Mouse (Mus musculus) CH12.LX (cell line): ENCODE results near the gene Rac3. TPM values are rescaled to one million over a fixed set of nuclear protein-coding genes. Genes with fewer than 3 reads are reported as not detected.
A peak's percentile ranks its signal among the peaks of the same experiment; 100 is the strongest.
"Not testable (repeated sequence)": the region's sequence is repeated elsewhere in the genome, so short reads cannot be mapped to it uniquely, and the experiment has no call there.

Source experiments
- DNase-seq: peaks from one replicate; pipeline ENCODE4 v3.0.0-alpha.2; 2013; ENCODE audit errors: extremely low read depth
- H3K27ac ChIP-seq: 2 replicates; pipeline ENCODE4 v1.5.1; 2012; ENCODE audit warnings: low read depth, mild to moderate bottlenecking, control low read depth, moderate library complexity; ENCODE audit not compliant: insufficient read depth
- H3K27me3 ChIP-seq: replicated peaks from 2 replicates; pipeline ENCODE3; 2012; ENCODE audit warnings: inconsistent platforms
- H3K36me3 ChIP-seq, 2 experiments: replicated peaks in 1 of 2; 2 replicates each; pipeline versions ENCODE3 to v1.6.1; 2012; ENCODE audit warnings: inconsistent platforms in 1 of 2, low read length in 1 of 2, mild to moderate bottlenecking in 1 of 2, mixed read lengths in 1 of 2, moderate library complexity in 1 of 2; ENCODE audit not compliant: control insufficient read depth in 1 of 2, insufficient read depth in 1 of 2
- H3K4me1 ChIP-seq, 2 experiments: 2 replicates each; pipeline ENCODE4 v1.6.1; 2012; ENCODE audit warnings: inconsistent platforms in 1 of 2, moderate library complexity in 1 of 2; ENCODE audit not compliant: insufficient read depth in 2 of 2, control insufficient read depth in 1 of 2
- H3K4me2 ChIP-seq: 2 replicates; pipeline ENCODE4 v1.6.1; 2012; ENCODE audit warnings: low read depth, mild to moderate bottlenecking, control low read depth; ENCODE audit not compliant: poor library complexity, insufficient read depth, severe bottlenecking
- H3K4me3 ChIP-seq, 3 experiments: fragments of 150-350 bp in 1 of 3; sonication (generic) in 1 of 3; replicated peaks in 1 of 3; 2 replicates each; pipeline versions ENCODE3 to v1.5.1; 2011 to 2012; ENCODE audit warnings: low read depth in 2 of 3, low read length in 2 of 3, mild to moderate bottlenecking in 2 of 3, moderate library complexity in 2 of 3, control low read depth in 1 of 3, improper control_type of control experiment in 1 of 3, inconsistent platforms in 1 of 3, mixed read lengths in 1 of 3; ENCODE audit not compliant: poor library complexity in 1 of 3
- H3K79me2 ChIP-seq: replicated peaks from 2 replicates; pipeline ENCODE4 v1.6.1; 2012; ENCODE audit warnings: mild to moderate bottlenecking, moderate library complexity; ENCODE audit not compliant: control insufficient read depth, poor library complexity, insufficient read depth, severe bottlenecking; ENCODE audit errors: extremely low read depth
- H3K9ac ChIP-seq: 2 replicates; pipeline ENCODE4 v1.6.1; 2012; ENCODE audit warnings: low read depth, mild to moderate bottlenecking, control low read depth, moderate library complexity; ENCODE audit not compliant: insufficient read depth
- H3K9me3 ChIP-seq: replicated peaks from 2 replicates; pipeline ENCODE3; 2012; ENCODE audit warnings: low read length, inconsistent platforms, mixed read lengths
- BHLHE40 ChIP-seq: IDR thresholded peaks from 2 replicates; pipeline ENCODE4 v1.6.1; 2011; ENCODE audit warnings: mild to moderate bottlenecking, low read depth, low read length, improper control_type of control experiment
- CHD1 ChIP-seq: IDR thresholded peaks from 2 replicates; pipeline ENCODE4 v1.6.1; 2012; ENCODE audit warnings: low read depth, low read length, improper control_type of control experiment, inconsistent platforms
- CHD2 ChIP-seq: IDR thresholded peaks from 2 replicates; pipeline ENCODE4 v1.6.1; 2011; ENCODE audit warnings: low read length, improper control_type of control experiment
- CTCF ChIP-seq, 2 experiments: IDR thresholded peaks in 1 of 2; conservative IDR thresholded peaks in 1 of 2; 2 replicates each; pipeline ENCODE4 v1.5.1; 2011 to 2012; ENCODE audit warnings: low read depth in 2 of 2, low read length in 2 of 2, improper control_type of control experiment in 1 of 2, inconsistent platforms in 1 of 2, mild to moderate bottlenecking in 1 of 2, moderate library complexity in 1 of 2
- EP300 ChIP-seq: IDR thresholded peaks from 2 replicates; pipeline ENCODE4 v1.6.1; 2011; ENCODE audit warnings: low read length, improper control_type of control experiment
- ETS1 ChIP-seq: conservative IDR thresholded peaks from 2 replicates; pipeline ENCODE4 v1.6.1; 2012; ENCODE audit warnings: low read depth, mild to moderate bottlenecking, inconsistent platforms, low read length, improper control_type of control experiment, moderate library complexity
- IRF4 ChIP-seq: IDR thresholded peaks from 2 replicates; pipeline ENCODE4 v1.6.1; 2014; ENCODE audit warnings: low read depth, mild to moderate bottlenecking, inconsistent platforms, low read length, improper control_type of control experiment
- JUND ChIP-seq: conservative IDR thresholded peaks from 2 replicates; pipeline ENCODE4 v1.6.1; 2011; ENCODE audit warnings: low read depth, low read length, improper control_type of control experiment
- KAT2A ChIP-seq: IDR thresholded peaks from 2 replicates; pipeline ENCODE4 v1.6.1; 2012; ENCODE audit warnings: low read length, improper control_type of control experiment, inconsistent platforms; ENCODE audit not compliant: insufficient replicate concordance
- MAFK ChIP-seq: IDR thresholded peaks from 2 replicates; pipeline ENCODE4 v1.6.1; 2011; ENCODE audit warnings: low read length, improper control_type of control experiment; ENCODE audit not compliant: insufficient replicate concordance
- MAX ChIP-seq: IDR thresholded peaks from 2 replicates; pipeline ENCODE4 v1.6.1; 2011; ENCODE audit warnings: low read length, improper control_type of control experiment
- MAZ ChIP-seq: IDR thresholded peaks from 2 replicates; pipeline ENCODE4 v1.6.1; 2012; ENCODE audit warnings: low read depth, mild to moderate bottlenecking, inconsistent platforms, low read length, improper control_type of control experiment, moderate library complexity
- MEF2A ChIP-seq: IDR thresholded peaks from 2 replicates; pipeline ENCODE4 v1.6.1; 2014; ENCODE audit warnings: low read depth, mild to moderate bottlenecking, inconsistent platforms, low read length, improper control_type of control experiment, borderline replicate concordance
- MXI1 ChIP-seq: IDR thresholded peaks from 2 replicates; pipeline ENCODE4 v1.6.1; 2011; ENCODE audit warnings: mild to moderate bottlenecking, low read depth, low read length, improper control_type of control experiment
- NELFE ChIP-seq: IDR thresholded peaks from 2 replicates; pipeline ENCODE4 v1.6.1; 2011; ENCODE audit warnings: low read depth, low read length, improper control_type of control experiment
- NRF1 ChIP-seq: IDR thresholded peaks from 2 replicates; pipeline ENCODE4 v1.6.1; 2014; ENCODE audit warnings: low read depth, mild to moderate bottlenecking, inconsistent platforms, low read length, improper control_type of control experiment, moderate library complexity
- POLR2AphosphoS2 ChIP-seq: IDR thresholded peaks from 2 replicates; pipeline ENCODE4 v1.6.1; 2011; ENCODE audit warnings: low read depth, low read length, improper control_type of control experiment
- RAD21 ChIP-seq: IDR thresholded peaks from 2 replicates; pipeline ENCODE4 v1.6.1; 2011; ENCODE audit warnings: low read depth, mild to moderate bottlenecking, low read length, improper control_type of control experiment, moderate library complexity
- RCOR1 ChIP-seq: conservative IDR thresholded peaks from 2 replicates; pipeline ENCODE4 v1.6.1; 2012; ENCODE audit warnings: low read depth, mild to moderate bottlenecking, inconsistent platforms, low read length, improper control_type of control experiment
- SIN3A ChIP-seq: IDR thresholded peaks from 2 replicates; pipeline ENCODE4 v1.6.1; 2012; ENCODE audit warnings: low read length, improper control_type of control experiment, inconsistent platforms
- SMC3 ChIP-seq: IDR thresholded peaks from 2 replicates; pipeline ENCODE4 v1.6.1; 2011; ENCODE audit warnings: low read depth, low read length, improper control_type of control experiment
- TBP ChIP-seq: conservative IDR thresholded peaks from 2 replicates; pipeline ENCODE4 v1.6.1; 2011; ENCODE audit warnings: low read depth, low read length, improper control_type of control experiment
- TCF12 ChIP-seq: IDR thresholded peaks from 2 replicates; pipeline ENCODE4 v1.6.1; 2014; ENCODE audit warnings: low read depth, mild to moderate bottlenecking, inconsistent platforms, low read length, improper control_type of control experiment
- UBTF ChIP-seq: IDR thresholded peaks from 2 replicates; pipeline ENCODE4 v1.6.1; 2012; ENCODE audit warnings: low read depth, mild to moderate bottlenecking, inconsistent platforms, low read length, improper control_type of control experiment, moderate library complexity
- USF1 ChIP-seq: IDR thresholded peaks from 2 replicates; pipeline ENCODE4 v1.6.1; 2014; ENCODE audit warnings: low read depth, mild to moderate bottlenecking, inconsistent platforms, low read length, improper control_type of control experiment
- USF2 ChIP-seq: conservative IDR thresholded peaks from 2 replicates; pipeline ENCODE4 v1.6.1; 2011; ENCODE audit warnings: low read depth, low read length, improper control_type of control experiment
- ZKSCAN1 ChIP-seq: IDR thresholded peaks from 2 replicates; pipeline ENCODE4 v1.6.1; 2012; ENCODE audit warnings: low read depth, inconsistent platforms, low read length, improper control_type of control experiment, borderline replicate concordance
- dilution Hi-C: fragments of 300-500 bp; cut with MboI; formaldehyde crosslinking; loops from 2 replicates; pipeline ENCODE4 v1.14.3; 2020; ENCODE audit warnings: low sequenced_read_pairs; ENCODE audit not compliant: extremely low pct_unique_long_range_greater_than_20kb, extremely low pct_ligation_motif_present
- in situ Hi-C: fragments of 300-500 bp; cut with MboI; formaldehyde crosslinking; loops from 3 replicates; pipeline ENCODE4 v1.14.3; 2019; ENCODE audit warnings: low sequenced_read_pairs, low pct_ligation_motif_present, low pct_unique_long_range_greater_than_20kb, mixed read lengths
- polyA plus RNA-seq: library from polyadenylated mRNA; unstranded; fragments of >175 nt; gene quantifications from 2 replicates; pipeline ENCODE4 v1.2.1, GENCODE M21; 2012; ENCODE audit warnings: low read depth; ENCODE audit not compliant: insufficient read length
- total RNA-seq, 2 experiments: library from RNA; depleted of rRNA; stranded (reverse); fragments of 300-350 nt in 1 of 2; fragments of >200 nt in 1 of 2; gene quantifications; 2 replicates each; pipeline ENCODE4 v1.2.3; 2012 to 2014

Gene Rac3
- total and polyA plus RNA-seq, 3 experiments: 3.4 to 8.9 (median 5.5) TPM

DNA sequence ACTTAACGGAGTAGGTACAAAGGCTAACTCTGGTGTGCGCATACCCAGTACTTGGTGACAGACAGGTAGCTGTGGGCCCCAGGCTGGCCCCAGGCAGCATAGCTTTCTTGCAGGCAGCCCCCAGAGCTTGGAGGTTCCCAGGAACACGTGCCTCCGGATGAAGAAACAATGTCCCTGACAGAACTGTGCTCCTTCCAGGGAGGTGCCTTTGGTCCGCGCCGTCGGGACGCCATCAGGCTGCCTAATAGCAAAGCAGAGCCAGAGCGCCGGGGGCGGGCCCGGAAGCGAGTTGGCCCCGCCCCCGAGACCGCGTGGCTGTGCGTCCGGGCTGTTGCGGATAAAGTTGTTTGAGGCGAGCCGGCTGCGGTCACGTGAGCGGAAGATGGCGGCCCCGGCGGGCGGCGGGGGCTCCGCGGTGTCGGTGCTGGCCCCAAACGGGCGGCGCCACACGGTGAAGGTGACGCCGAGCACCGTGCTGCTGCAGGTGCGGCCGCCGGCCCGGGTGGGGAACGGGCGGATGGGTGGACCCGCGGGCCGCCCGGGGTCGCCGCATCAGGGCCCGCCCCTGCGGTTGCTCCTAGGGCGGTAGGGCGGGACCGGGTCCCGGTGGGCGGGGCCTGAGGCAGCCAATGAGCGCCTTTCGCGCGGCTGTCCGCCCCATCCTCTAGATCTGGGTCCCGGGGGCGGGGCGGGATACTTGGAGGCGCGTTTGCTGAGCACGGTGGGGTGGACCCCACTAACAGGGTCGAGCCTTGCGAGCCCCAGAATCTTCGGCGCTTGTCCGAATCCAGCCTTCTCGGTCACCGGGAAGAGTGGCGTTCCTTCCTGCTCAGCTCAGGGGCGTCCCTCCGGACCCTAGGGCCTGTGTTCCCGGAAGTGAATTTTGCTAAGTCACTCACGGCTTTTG is 48.3 kb upstream of the Rac3 start, which contains the start of gene Aspscr1 (continued):
- TF ChIP-seq MXI1 (peak; percentile 97), POLR2AphosphoS2 (no peak; the same call in 1 of the 2 replicates), NELFE (peak; percentile 88), ZKSCAN1 (no peak; the same call in 1 of the 2 replicates), KAT2A (peak; percentile 68; the same call in 1 of the 2 replicates), RAD21 (no peak), ETS1 (peak; percentile 18; the same call in 1 of the 2 replicates), MAZ (0 out of 2 replicates have a peak, but pooled peaks have one; percentile 8), JUND (no peak), RCOR1 (0 out of 2 replicates have a peak, but pooled peaks have one; percentile 48), CHD1 (no peak)

DNA sequence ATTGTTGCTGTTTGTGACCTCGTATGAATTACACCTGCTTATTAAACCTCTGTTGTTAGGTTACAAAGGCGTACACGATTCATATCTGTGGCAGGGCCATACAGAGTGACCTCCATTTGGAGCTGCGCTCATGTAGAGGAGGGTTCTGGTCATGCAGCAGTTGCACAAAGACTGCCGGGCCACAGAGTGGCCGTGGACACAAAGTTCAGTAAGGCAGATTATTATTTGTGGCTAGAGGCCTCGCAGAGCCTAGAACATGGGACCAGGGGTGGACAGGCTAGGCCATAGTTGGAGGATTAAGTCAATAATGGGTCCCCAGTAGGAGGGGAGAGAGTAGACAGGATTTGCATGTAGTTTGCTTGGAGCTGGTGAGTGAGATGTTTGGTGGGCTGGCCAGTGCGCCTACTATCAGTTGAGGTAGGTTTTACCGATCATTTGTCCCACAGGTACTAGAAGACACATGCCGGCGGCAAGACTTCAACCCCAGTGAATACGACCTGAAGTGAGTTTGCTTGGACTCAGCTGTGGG is 47.6 kb upstream of the Rac3 start:
- Histone ChIP-seq H3K79me2 (peaks cover 4% of the 10 kb centered on the region; the same call in 1 of the 2 replicates), H3K27ac (peak overlapping the region; percentile 75), H3K4me3 (peak overlapping the region; percentile 61 to 85 (median 71)), H3K4me1 (peaks cover 2 to 43% of the 10 kb centered on the region in 2 experiments; a peak in 2 of 4 replicates), H3K9me3 (no peaks in the 10 kb centered on the region), H3K4me2 (peak overlapping the region; percentile 70), H3K36me3 (peaks cover 18 to 33% of the 10 kb centered on the region in 2 experiments), H3K27me3 (no peaks in the 10 kb centered on the region), H3K9ac (peak overlapping the region; percentile 89)
- TF ChIP-seq SIN3A: no peak; the same call in 1 of the 2 replicates
- TF ChIP-seq MAX: peak; percentile 62
- TF ChIP-seq NRF1: no peak
- no peak for TF ChIP-seq USF1
- TF ChIP-seq CHD1: 0 out of 2 replicates have a peak, but pooled peaks have one; percentile 40
- no peak for TF ChIP-seq JUND
- TF ChIP-seq MAFK: peak; percentile 81; the same call in 1 of the 2 replicates
- TF ChIP-seq BHLHE40: peak; percentile 8; the same call in 1 of the 2 replicates
- peak; percentile 20; the same call in 1 of the 2 replicates for TF ChIP-seq TCF12
- TF ChIP-seq USF2: no peak
- TF ChIP-seq TBP: peak; percentile 64; the same call in 1 of the 2 replicates
- 0 out of 2 replicates have a peak, but pooled peaks have one; percentile 18 for TF ChIP-seq EP300
- TF ChIP-seq MEF2A: 0 out of 2 replicates have a peak, but pooled peaks have one; percentile 34
- TF ChIP-seq NELFE: peak; percentile 8; the same call in 1 of the 2 replicates
- TF ChIP-seq CTCF (conservative IDR thresholded peaks at IDR 0.05 in 1 of 2, IDR thresholded peaks at IDR 0.05 in 1 of 2; ENCODE audit: low read depth in 2 of 2, low read length in 2 of 2): no peak
- no peak for TF ChIP-seq RCOR1
- peak; percentile 8; the same call in 1 of the 2 replicates for TF ChIP-seq UBTF
- TF ChIP-seq CHD2: no peak
- TF ChIP-seq MAZ: 0 out of 2 replicates have a peak, but pooled peaks have one; percentile 2
- no peak; the same call in 1 of the 2 replicates for TF ChIP-seq SMC3
- TF ChIP-seq IRF4: no peak
- in situ Hi-C loops: no loop called here
- dilution Hi-C loops: no loop called here
- peak; percentile 62 for DNase-seq

DNA sequence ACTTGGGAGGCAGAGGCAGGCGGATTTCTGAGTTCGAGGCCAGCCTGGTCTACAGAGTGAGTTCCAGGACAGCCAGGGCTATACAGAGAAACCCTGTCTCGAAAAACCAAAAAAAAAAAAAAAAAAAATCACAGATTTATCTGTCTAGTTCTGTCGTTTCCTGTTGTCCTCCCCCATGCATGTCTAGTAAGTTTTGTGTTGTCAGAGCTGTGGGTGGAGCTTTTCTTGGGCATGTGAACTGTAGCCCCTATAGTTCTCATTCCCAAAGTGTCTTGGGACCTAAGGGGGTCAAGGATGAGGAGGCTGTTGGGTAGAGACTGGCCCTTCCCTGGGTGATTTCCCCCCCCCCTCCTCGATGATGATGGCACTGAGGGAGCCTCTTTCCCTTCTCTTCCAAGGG is 45.4 kb upstream of the Rac3 start:
- H3K9ac ChIP-seq, H3K4me2 ChIP-seq, H3K27me3 ChIP-seq, H3K4me3 ChIP-seq, dilution Hi-C loops, H3K79me2 ChIP-seq, DNase-seq, in situ Hi-C loops, H3K27ac ChIP-seq, H3K9me3 ChIP-seq: not testable (repeated sequence)
- peaks cover 36 to 55% of the 10 kb centered on the region in 2 experiments for H3K36me3 ChIP-seq
- H3K4me1 ChIP-seq: peaks cover 2 to 43% of the 10 kb centered on the region in 2 experiments; a peak in 2 of 4 replicates
